Mouse (Mus musculus): ENCODE data around the gene Disp2.

DNA sequence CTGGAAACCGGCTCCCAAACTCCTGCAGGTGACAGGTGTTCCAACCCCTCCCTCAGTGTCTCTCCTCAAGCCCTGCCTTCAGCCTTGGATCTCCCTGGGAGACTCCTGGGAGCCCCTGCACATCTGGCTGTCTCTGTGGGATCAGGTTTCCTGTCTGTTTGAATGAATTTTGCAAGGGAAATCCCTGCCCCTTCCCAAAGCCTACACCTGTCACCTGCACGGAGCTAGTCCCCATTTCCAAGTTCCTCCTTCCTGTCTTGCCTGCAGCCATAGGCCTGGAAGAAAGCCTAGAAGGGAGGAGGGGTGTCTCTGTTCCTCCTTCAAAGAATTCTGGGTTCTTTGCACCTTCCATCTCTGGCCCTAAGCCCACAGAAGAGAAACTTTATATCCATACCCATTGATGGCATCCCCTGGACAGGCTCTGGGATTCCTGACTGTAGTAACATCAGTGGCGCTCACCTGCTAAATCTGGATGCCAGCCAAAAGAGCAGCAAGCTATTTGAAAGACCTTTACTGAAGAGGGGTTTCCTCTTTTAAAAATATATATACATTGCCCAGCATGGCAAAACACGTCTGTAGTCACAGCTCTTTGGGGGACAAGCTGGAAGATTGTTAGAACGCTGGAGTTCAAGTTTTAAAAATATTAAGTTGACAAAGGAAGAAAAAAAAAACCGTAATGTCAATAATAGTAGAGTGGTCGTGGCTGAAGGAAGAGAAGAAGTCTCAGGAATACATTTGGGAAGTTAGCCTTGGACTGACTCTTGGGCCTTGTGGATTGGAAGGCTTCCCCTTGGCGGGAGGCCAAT, 49.5 kb upstream of the Disp2 start:
- TF ChIP-seq CTCF (IDR thresholded peaks at IDR 0.05; ENCODE audit: insufficient read depth, low read depth, low read length) (no peak), POLR2A (IDR thresholded peaks at IDR 0.05; ENCODE audit: insufficient read depth, low read depth, low read length) (no peak)
